Mouse (Mus musculus) CH12.LX (cell line): Measurements from ENCODE around the gene Myo15b. TPM values are rescaled to one million over a fixed set of nuclear protein-coding genes. Genes with fewer than 3 reads are reported as not detected.
A peak's percentile ranks its signal among the peaks of the same experiment; 100 is the strongest.

ENCODE experiments used
- DNase-seq: peaks from one replicate; pipeline ENCODE4 v3.0.0-alpha.2; 2013; ENCODE audit errors: extremely low read depth
- H3K27ac ChIP-seq: 2 replicates; pipeline ENCODE4 v1.5.1; 2012; ENCODE audit warnings: low read depth, mild to moderate bottlenecking, control low read depth, moderate library complexity; ENCODE audit not compliant: insufficient read depth
- H3K27me3 ChIP-seq: replicated peaks from 2 replicates; pipeline ENCODE3; 2012; ENCODE audit warnings: inconsistent platforms
- H3K36me3 ChIP-seq, 2 experiments: replicated peaks in 1 of 2; 2 replicates each; pipeline versions ENCODE3 to v1.6.1; 2012; ENCODE audit warnings: inconsistent platforms in 1 of 2, low read length in 1 of 2, mild to moderate bottlenecking in 1 of 2, mixed read lengths in 1 of 2, moderate library complexity in 1 of 2; ENCODE audit not compliant: control insufficient read depth in 1 of 2, insufficient read depth in 1 of 2
- H3K4me1 ChIP-seq, 2 experiments: 2 replicates each; pipeline ENCODE4 v1.6.1; 2012; ENCODE audit warnings: inconsistent platforms in 1 of 2, moderate library complexity in 1 of 2; ENCODE audit not compliant: insufficient read depth in 2 of 2, control insufficient read depth in 1 of 2
- H3K4me2 ChIP-seq: 2 replicates; pipeline ENCODE4 v1.6.1; 2012; ENCODE audit warnings: low read depth, mild to moderate bottlenecking, control low read depth; ENCODE audit not compliant: poor library complexity, insufficient read depth, severe bottlenecking
- H3K4me3 ChIP-seq, 3 experiments: fragments of 150-350 bp in 1 of 3; sonication (generic) in 1 of 3; replicated peaks in 1 of 3; 2 replicates each; pipeline versions ENCODE3 to v1.5.1; 2011 to 2012; ENCODE audit warnings: low read depth in 2 of 3, low read length in 2 of 3, mild to moderate bottlenecking in 2 of 3, moderate library complexity in 2 of 3, control low read depth in 1 of 3, improper control_type of control experiment in 1 of 3, inconsistent platforms in 1 of 3, mixed read lengths in 1 of 3; ENCODE audit not compliant: poor library complexity in 1 of 3
- H3K79me2 ChIP-seq: replicated peaks from 2 replicates; pipeline ENCODE4 v1.6.1; 2012; ENCODE audit warnings: mild to moderate bottlenecking, moderate library complexity; ENCODE audit not compliant: control insufficient read depth, poor library complexity, insufficient read depth, severe bottlenecking; ENCODE audit errors: extremely low read depth
- H3K9ac ChIP-seq: 2 replicates; pipeline ENCODE4 v1.6.1; 2012; ENCODE audit warnings: low read depth, mild to moderate bottlenecking, control low read depth, moderate library complexity; ENCODE audit not compliant: insufficient read depth
- H3K9me3 ChIP-seq: replicated peaks from 2 replicates; pipeline ENCODE3; 2012; ENCODE audit warnings: low read length, inconsistent platforms, mixed read lengths
- BHLHE40 ChIP-seq: IDR thresholded peaks from 2 replicates; pipeline ENCODE4 v1.6.1; 2011; ENCODE audit warnings: mild to moderate bottlenecking, low read depth, low read length, improper control_type of control experiment
- CHD1 ChIP-seq: IDR thresholded peaks from 2 replicates; pipeline ENCODE4 v1.6.1; 2012; ENCODE audit warnings: low read depth, low read length, improper control_type of control experiment, inconsistent platforms
- CHD2 ChIP-seq: IDR thresholded peaks from 2 replicates; pipeline ENCODE4 v1.6.1; 2011; ENCODE audit warnings: low read length, improper control_type of control experiment
- CTCF ChIP-seq, 2 experiments: IDR thresholded peaks in 1 of 2; conservative IDR thresholded peaks in 1 of 2; 2 replicates each; pipeline ENCODE4 v1.5.1; 2011 to 2012; ENCODE audit warnings: low read depth in 2 of 2, low read length in 2 of 2, improper control_type of control experiment in 1 of 2, inconsistent platforms in 1 of 2, mild to moderate bottlenecking in 1 of 2, moderate library complexity in 1 of 2
- E2F4 ChIP-seq: IDR thresholded peaks from 2 replicates; pipeline ENCODE4 v1.6.1; 2011; ENCODE audit warnings: low read depth, low read length, improper control_type of control experiment; ENCODE audit not compliant: insufficient replicate concordance
- ELF1 ChIP-seq: IDR thresholded peaks from 2 replicates; pipeline ENCODE4 v1.6.1; 2014; ENCODE audit warnings: low read depth, mild to moderate bottlenecking, inconsistent platforms, low read length, improper control_type of control experiment
- EP300 ChIP-seq: IDR thresholded peaks from 2 replicates; pipeline ENCODE4 v1.6.1; 2011; ENCODE audit warnings: low read length, improper control_type of control experiment
- ETS1 ChIP-seq: conservative IDR thresholded peaks from 2 replicates; pipeline ENCODE4 v1.6.1; 2012; ENCODE audit warnings: low read depth, mild to moderate bottlenecking, inconsistent platforms, low read length, improper control_type of control experiment, moderate library complexity
- GABPA ChIP-seq: IDR thresholded peaks from 2 replicates; pipeline ENCODE4 v1.6.1; 2012; ENCODE audit warnings: low read depth, low read length, improper control_type of control experiment, inconsistent platforms; ENCODE audit not compliant: insufficient replicate concordance
- HCFC1 ChIP-seq: IDR thresholded peaks from 2 replicates; pipeline ENCODE4 v1.6.1; 2012; ENCODE audit warnings: low read depth, mild to moderate bottlenecking, inconsistent platforms, low read length, improper control_type of control experiment
- IRF4 ChIP-seq: IDR thresholded peaks from 2 replicates; pipeline ENCODE4 v1.6.1; 2014; ENCODE audit warnings: low read depth, mild to moderate bottlenecking, inconsistent platforms, low read length, improper control_type of control experiment
- JUN ChIP-seq: IDR thresholded peaks from 2 replicates; pipeline ENCODE4 v1.6.1; 2011; ENCODE audit warnings: low read depth, mild to moderate bottlenecking, low read length, improper control_type of control experiment, moderate library complexity; ENCODE audit not compliant: insufficient read depth
- JUND ChIP-seq: conservative IDR thresholded peaks from 2 replicates; pipeline ENCODE4 v1.6.1; 2011; ENCODE audit warnings: low read depth, low read length, improper control_type of control experiment
- KAT2A ChIP-seq: IDR thresholded peaks from 2 replicates; pipeline ENCODE4 v1.6.1; 2012; ENCODE audit warnings: low read length, improper control_type of control experiment, inconsistent platforms; ENCODE audit not compliant: insufficient replicate concordance
- MAFK ChIP-seq: IDR thresholded peaks from 2 replicates; pipeline ENCODE4 v1.6.1; 2011; ENCODE audit warnings: low read length, improper control_type of control experiment; ENCODE audit not compliant: insufficient replicate concordance
- MAX ChIP-seq: IDR thresholded peaks from 2 replicates; pipeline ENCODE4 v1.6.1; 2011; ENCODE audit warnings: low read length, improper control_type of control experiment
- MAZ ChIP-seq: IDR thresholded peaks from 2 replicates; pipeline ENCODE4 v1.6.1; 2012; ENCODE audit warnings: low read depth, mild to moderate bottlenecking, inconsistent platforms, low read length, improper control_type of control experiment, moderate library complexity
- MEF2A ChIP-seq: IDR thresholded peaks from 2 replicates; pipeline ENCODE4 v1.6.1; 2014; ENCODE audit warnings: low read depth, mild to moderate bottlenecking, inconsistent platforms, low read length, improper control_type of control experiment, borderline replicate concordance
- MXI1 ChIP-seq: IDR thresholded peaks from 2 replicates; pipeline ENCODE4 v1.6.1; 2011; ENCODE audit warnings: mild to moderate bottlenecking, low read depth, low read length, improper control_type of control experiment
- MYC ChIP-seq: IDR thresholded peaks from 2 replicates; pipeline ENCODE4 v1.6.1; 2011; ENCODE audit warnings: low read depth, mild to moderate bottlenecking, improper control_type of control experiment, low read length
- NELFE ChIP-seq: IDR thresholded peaks from 2 replicates; pipeline ENCODE4 v1.6.1; 2011; ENCODE audit warnings: low read depth, low read length, improper control_type of control experiment
- NRF1 ChIP-seq: IDR thresholded peaks from 2 replicates; pipeline ENCODE4 v1.6.1; 2014; ENCODE audit warnings: low read depth, mild to moderate bottlenecking, inconsistent platforms, low read length, improper control_type of control experiment, moderate library complexity
- PAX5 ChIP-seq: IDR thresholded peaks from 2 replicates; pipeline ENCODE4 v1.6.1; 2012; ENCODE audit warnings: low read length, inconsistent platforms, mixed read lengths
- POLR2A ChIP-seq: IDR thresholded peaks from 2 replicates; pipeline ENCODE4 v1.6.1; 2011; ENCODE audit warnings: low read depth, mild to moderate bottlenecking, improper control_type of control experiment, low read length
- POLR2AphosphoS2 ChIP-seq: IDR thresholded peaks from 2 replicates; pipeline ENCODE4 v1.6.1; 2011; ENCODE audit warnings: low read depth, low read length, improper control_type of control experiment
- RAD21 ChIP-seq: IDR thresholded peaks from 2 replicates; pipeline ENCODE4 v1.6.1; 2011; ENCODE audit warnings: low read depth, mild to moderate bottlenecking, low read length, improper control_type of control experiment, moderate library complexity
- RCOR1 ChIP-seq: conservative IDR thresholded peaks from 2 replicates; pipeline ENCODE4 v1.6.1; 2012; ENCODE audit warnings: low read depth, mild to moderate bottlenecking, inconsistent platforms, low read length, improper control_type of control experiment
- SIN3A ChIP-seq: IDR thresholded peaks from 2 replicates; pipeline ENCODE4 v1.6.1; 2012; ENCODE audit warnings: low read length, improper control_type of control experiment, inconsistent platforms
- SMC3 ChIP-seq: IDR thresholded peaks from 2 replicates; pipeline ENCODE4 v1.6.1; 2011; ENCODE audit warnings: low read depth, low read length, improper control_type of control experiment
- TBP ChIP-seq: conservative IDR thresholded peaks from 2 replicates; pipeline ENCODE4 v1.6.1; 2011; ENCODE audit warnings: low read depth, low read length, improper control_type of control experiment
- TCF12 ChIP-seq: IDR thresholded peaks from 2 replicates; pipeline ENCODE4 v1.6.1; 2014; ENCODE audit warnings: low read depth, mild to moderate bottlenecking, inconsistent platforms, low read length, improper control_type of control experiment
- UBTF ChIP-seq: IDR thresholded peaks from 2 replicates; pipeline ENCODE4 v1.6.1; 2012; ENCODE audit warnings: low read depth, mild to moderate bottlenecking, inconsistent platforms, low read length, improper control_type of control experiment, moderate library complexity
- USF1 ChIP-seq: IDR thresholded peaks from 2 replicates; pipeline ENCODE4 v1.6.1; 2014; ENCODE audit warnings: low read depth, mild to moderate bottlenecking, inconsistent platforms, low read length, improper control_type of control experiment
- USF2 ChIP-seq: conservative IDR thresholded peaks from 2 replicates; pipeline ENCODE4 v1.6.1; 2011; ENCODE audit warnings: low read depth, low read length, improper control_type of control experiment
- ZC3H11A ChIP-seq: IDR thresholded peaks from 2 replicates; pipeline ENCODE4 v1.6.1; 2012; ENCODE audit warnings: low read depth, mild to moderate bottlenecking, inconsistent platforms, low read length, improper control_type of control experiment
- ZKSCAN1 ChIP-seq: IDR thresholded peaks from 2 replicates; pipeline ENCODE4 v1.6.1; 2012; ENCODE audit warnings: low read depth, inconsistent platforms, low read length, improper control_type of control experiment, borderline replicate concordance
- ZMIZ1 ChIP-seq: IDR thresholded peaks from 2 replicates; pipeline ENCODE4 v1.6.1; 2012; ENCODE audit warnings: low read depth, mild to moderate bottlenecking, inconsistent platforms, low read length, improper control_type of control experiment
- ZNF384 ChIP-seq: IDR thresholded peaks from 2 replicates; pipeline ENCODE4 v1.6.1; 2012; ENCODE audit warnings: low read depth, low read length, improper control_type of control experiment, inconsistent platforms
- dilution Hi-C: fragments of 300-500 bp; cut with MboI; formaldehyde crosslinking; loops from 2 replicates; pipeline ENCODE4 v1.14.3; 2020; ENCODE audit warnings: low sequenced_read_pairs; ENCODE audit not compliant: extremely low pct_unique_long_range_greater_than_20kb, extremely low pct_ligation_motif_present
- in situ Hi-C: fragments of 300-500 bp; cut with MboI; formaldehyde crosslinking; loops from 3 replicates; pipeline ENCODE4 v1.14.3; 2019; ENCODE audit warnings: low sequenced_read_pairs, low pct_ligation_motif_present, low pct_unique_long_range_greater_than_20kb, mixed read lengths
- polyA plus RNA-seq: library from polyadenylated mRNA; unstranded; fragments of >175 nt; gene quantifications from 2 replicates; pipeline ENCODE4 v1.2.1, GENCODE M21; 2012; ENCODE audit warnings: low read depth; ENCODE audit not compliant: insufficient read length
- total RNA-seq, 2 experiments: library from RNA; depleted of rRNA; stranded (reverse); fragments of 300-350 nt in 1 of 2; fragments of >200 nt in 1 of 2; gene quantifications; 2 replicates each; pipeline ENCODE4 v1.2.3; 2012 to 2014

Myo15b gene
- total and polyA plus RNA-seq, 3 experiments: 0.21 to 0.43 TPM; not detected in 1

DNA sequence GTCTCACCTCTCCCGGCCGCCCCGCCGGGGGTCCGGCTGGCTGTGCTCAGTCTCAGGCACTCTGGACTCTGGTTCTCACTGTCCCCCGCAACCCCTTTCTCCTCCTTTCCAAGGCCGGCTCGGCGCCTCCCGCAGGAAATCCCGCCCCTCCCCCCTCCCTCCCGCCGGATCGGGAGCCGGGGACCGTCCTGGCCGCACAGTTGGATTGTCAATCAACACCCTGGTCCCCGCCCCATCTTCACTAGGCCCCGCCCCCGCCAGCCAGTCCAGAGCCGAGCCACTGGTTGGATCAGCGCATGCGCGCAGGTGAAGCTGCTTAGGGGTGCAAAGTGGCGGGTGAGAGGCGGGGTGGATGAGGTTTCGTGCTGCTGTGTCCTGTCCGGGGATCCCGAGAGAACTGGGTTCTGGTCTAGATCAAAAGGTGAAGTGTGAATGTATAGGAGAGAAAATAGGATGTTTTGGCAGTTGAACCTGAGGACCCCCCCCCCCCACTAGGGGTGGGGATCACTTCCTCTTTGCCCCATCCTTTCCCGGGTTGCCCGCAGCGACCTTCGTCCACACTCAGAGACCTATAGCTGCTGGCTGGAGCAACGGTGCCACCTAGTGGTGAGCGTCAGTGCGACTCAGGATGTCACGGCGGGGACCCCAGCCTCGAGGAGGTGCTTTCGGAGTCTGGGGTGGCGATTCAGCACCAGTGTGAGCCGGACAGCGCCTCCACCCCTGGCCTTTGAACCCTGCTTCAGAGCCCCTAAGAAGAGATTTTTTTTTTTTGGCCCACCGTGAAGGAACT lies 44.5 kb upstream of the Myo15b start, which contains the start of gene Caskin2:
Caskin2 (minus strand) TSS at position 133 of the 790 bp plus-strand sequence.
- H3K9ac ChIP-seq: peak within 1 kb of the TSS; percentile 77
- peaks cover 13 to 54% of the 10 kb centered on the region in 2 experiments for H3K4me1 ChIP-seq
- H3K9me3 ChIP-seq: no peaks in the 10 kb centered on the region
- dilution Hi-C loops: no loop called here
- peak within 1 kb of the TSS; percentile 91 for H3K4me2 ChIP-seq
- H3K27me3 ChIP-seq: no peaks in the 10 kb centered on the region
- TF ChIP-seq MEF2A (peak; percentile 51), MAX (peak; percentile 87), ZC3H11A (peak; percentile 80), TBP (no peak), JUN (0 out of 2 replicates have a peak, but pooled peaks have one; percentile 16), SIN3A (peak; percentile 99), ZMIZ1 (no peak), TCF12 (peak; percentile 64), MXI1 (peak; percentile 91), E2F4 (0 out of 2 replicates have a peak, but pooled peaks have one; percentile 44), SMC3 (peak; percentile 95), IRF4 (peak; percentile 96), HCFC1 (no peak; the same call in none of the 2 replicates), POLR2A (peak; percentile 74), CTCF (conservative IDR thresholded peaks at IDR 0.05 in 1 of 2, IDR thresholded peaks at IDR 0.05 in 1 of 2; ENCODE audit: low read depth in 2 of 2, low read length in 2 of 2) (peak; percentile 76 to 99), MAFK (peak; percentile 58; the same call in 1 of the 2 replicates), POLR2AphosphoS2 (0 out of 2 replicates have a peak, but pooled peaks have one; percentile 21), USF1 (no peak), RAD21 (peak; percentile 99), JUND (no peak), ELF1 (peak; percentile 87), NRF1 (peak; percentile 87), ETS1 (no peak), UBTF (no peak), CHD2 (peak; percentile 73), ZNF384 (peak; percentile 71), MAZ (peak; percentile 94), KAT2A (0 out of 2 replicates have a peak, but pooled peaks have one; percentile 55), ZKSCAN1 (no peak), MYC (peak; percentile 77; the same call in 1 of the 2 replicates), RCOR1 (peak; percentile 82), EP300 (peak; percentile 72), GABPA (no peak), BHLHE40 (peak; percentile 51; the same call in 1 of the 2 replicates), NELFE (peak; percentile 43; the same call in 1 of the 2 replicates), PAX5 (no peak), USF2 (no peak), CHD1 (no peak)
- TF ChIP-seq, all 38 proteins: peak for 26
- Histone ChIP-seq H3K27ac (no peak within 1 kb of the TSS), H3K36me3 (peaks cover 16 to 62% of the 10 kb centered on the region in 2 experiments), H3K4me3 (peak within 1 kb of the TSS; percentile 77 to 91 (median 81)), H3K79me2 (0 out of 2 replicates have a peak, but pooled peaks cover 5% of the 10 kb centered on the region)
- in situ Hi-C loops: loop anchor here (5.0 kb wide), 4 partner anchors 96 to 321 kb away; partner anchors contain the start of gene Nt5c
- peak; percentile 98 for DNase-seq
